Mouse (Mus musculus): Measurements from ENCODE around the gene Nprl2. TPM values are rescaled to one million over a fixed set of nuclear protein-coding genes. Genes with fewer than 3 reads are reported as not detected.
A peak's percentile ranks its signal among the peaks of the same experiment; 100 is the strongest.

Nprl2 gene
- polyA plus RNA-seq, 1 experiment from 2014 or later, result 40.4 TPM

DNA sequence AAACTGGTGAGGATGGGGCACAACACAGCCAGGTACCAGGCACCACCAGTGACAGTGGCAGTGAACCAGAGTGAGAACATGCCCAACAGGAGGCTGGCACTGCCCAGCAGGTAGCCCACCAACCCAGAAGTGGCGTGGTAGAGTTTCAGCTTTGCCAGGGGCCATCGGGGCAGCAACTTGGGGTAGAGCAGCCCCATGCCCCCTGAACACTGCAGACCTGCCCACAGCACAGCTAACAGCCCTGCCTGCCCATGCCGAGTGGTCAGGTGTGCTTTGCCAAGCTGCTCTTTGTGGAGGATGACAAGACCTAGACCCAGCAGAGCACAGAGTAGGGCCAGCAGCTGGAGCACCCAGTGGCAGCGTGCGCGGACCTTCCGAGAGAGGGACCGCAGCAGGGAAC, 2.1 kb upstream of the Nprl2 start:
- H3K4me1 ChIP-seq, result peaks cover 52% of the 10 kb centered on the region
- 96% methylated on average over 8 of the region's 8 CpGs for WGBS
- H3K9ac ChIP-seq, result no peak overlapping the region
- ATAC-seq (ENCODE audit: insufficient number of reproducible peaks, low FRiP score, low TSS enrichment, low read depth), result no peak
- H3K36me3 ChIP-seq, result peaks cover 47% of the 10 kb centered on the region
- H3K4me2 ChIP-seq, result no peak overlapping the region
- no peaks in the 10 kb centered on the region for H3K27me3 ChIP-seq
- no peaks in the 10 kb centered on the region for H3K9me3 ChIP-seq
- H3K4me3 ChIP-seq, result no peak overlapping the region
- no peak overlapping the region for H3K27ac ChIP-seq

DNA sequence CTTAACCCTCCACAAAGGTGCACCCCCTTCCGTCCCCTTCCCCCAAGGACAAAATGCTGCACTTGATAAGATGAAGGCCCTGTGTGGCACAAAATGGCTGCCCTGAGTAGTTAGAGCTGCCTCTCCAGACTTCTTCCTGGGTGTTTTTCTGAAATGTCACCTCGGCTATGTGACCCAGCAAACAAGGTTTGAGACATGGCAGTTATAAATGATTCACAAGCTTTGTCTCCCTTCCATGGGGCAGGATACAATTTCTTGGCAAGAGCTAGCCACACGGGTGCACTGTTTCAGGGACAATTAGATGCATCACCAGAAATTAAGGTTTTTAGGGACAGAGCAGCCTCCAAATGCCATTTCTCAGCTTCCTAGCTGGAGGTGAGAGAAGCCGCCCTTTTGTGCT, 1.6 kb upstream of the Nprl2 start:
- peaks cover 52% of the 10 kb centered on the region for H3K36me3 ChIP-seq
- no peak for ATAC-seq (ENCODE audit: insufficient number of reproducible peaks, low FRiP score, low TSS enrichment, low read depth)

DNA sequence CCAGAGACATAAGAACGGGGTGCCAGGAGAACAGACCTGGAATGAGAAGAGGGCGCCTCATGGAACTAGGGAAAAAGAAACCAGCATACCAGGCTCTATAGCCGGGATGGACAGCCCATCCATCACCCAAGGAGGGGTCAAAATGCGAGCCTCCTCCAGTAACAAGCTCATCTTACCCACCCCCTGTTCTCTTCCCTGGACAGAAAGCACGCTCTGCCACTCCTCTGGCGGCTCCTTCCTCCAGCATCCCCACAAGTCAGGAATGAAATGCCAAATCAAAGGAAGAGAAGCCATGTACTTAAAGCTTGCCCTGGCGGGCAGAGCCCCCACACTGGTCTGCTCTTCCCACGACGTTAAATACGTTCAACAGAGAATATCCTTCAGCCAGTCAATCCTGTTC, 1.0 kb upstream of the Nprl2 start:
- Histone ChIP-seq H3K4me1 (peaks cover 50% of the 10 kb centered on the region), H3K9me3 (no peaks in the 10 kb centered on the region), H3K36me3 (peaks cover 53% of the 10 kb centered on the region), H3K27ac (0 out of 2 replicates have a peak overlapping the region, but pooled peaks have one; percentile 77), H3K4me2 (peak overlapping the region; percentile 93), H3K4me3 (peak overlapping the region; percentile 76), H3K27me3 (no peaks in the 10 kb centered on the region), H3K9ac (no peak overlapping the region)
- 29% methylated on average over 10 of the region's 10 CpGs for WGBS
- ATAC-seq (ENCODE audit: insufficient number of reproducible peaks, low FRiP score, low TSS enrichment, low read depth), result no peak

More for the DNA sequence above, 1.6 kb upstream of the Nprl2 start:
- peaks cover 52% of the 10 kb centered on the region for H3K4me1 ChIP-seq
- H3K9me3 ChIP-seq, result no peaks in the 10 kb centered on the region
- no peak overlapping the region for H3K27ac ChIP-seq
- no peak overlapping the region for H3K9ac ChIP-seq
- H3K27me3 ChIP-seq, result no peaks in the 10 kb centered on the region
- H3K4me2 ChIP-seq, result no peak overlapping the region
- 69% methylated on average over 4 of the region's 4 CpGs for WGBS
- no peak overlapping the region for H3K4me3 ChIP-seq

DNA sequence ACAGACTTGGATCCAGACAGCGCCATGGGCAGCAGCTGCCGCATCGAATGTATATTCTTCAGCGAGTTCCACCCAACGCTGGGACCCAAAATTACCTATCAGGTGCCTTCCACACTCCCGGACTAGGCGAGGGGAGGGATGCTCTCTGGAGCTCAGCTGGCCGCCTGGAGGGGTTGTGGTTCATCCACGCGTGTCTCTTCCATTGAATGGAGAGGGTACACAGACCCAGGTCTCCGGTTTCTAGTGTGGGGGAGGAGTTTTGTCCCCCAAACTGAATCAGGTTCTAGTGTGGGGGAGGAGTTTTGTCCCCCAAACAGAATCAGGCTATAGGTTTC, 293 bp downstream of the Nprl2 start:
- Histone ChIP-seq H3K27me3 (no peaks in the 10 kb centered on the region), H3K4me1 (peaks cover 47% of the 10 kb centered on the region), H3K9me3 (no peaks in the 10 kb centered on the region), H3K9ac (peak overlapping the region; percentile 57), H3K27ac (peak overlapping the region; percentile 63), H3K4me3 (peak overlapping the region; percentile 76), H3K4me2 (peak overlapping the region; percentile 93), H3K36me3 (peaks cover 52% of the 10 kb centered on the region)
- 1% methylated on average over 11 of the region's 11 CpGs for WGBS
- ATAC-seq (ENCODE audit: insufficient number of reproducible peaks, low FRiP score, low TSS enrichment, low read depth), result no peak

DNA sequence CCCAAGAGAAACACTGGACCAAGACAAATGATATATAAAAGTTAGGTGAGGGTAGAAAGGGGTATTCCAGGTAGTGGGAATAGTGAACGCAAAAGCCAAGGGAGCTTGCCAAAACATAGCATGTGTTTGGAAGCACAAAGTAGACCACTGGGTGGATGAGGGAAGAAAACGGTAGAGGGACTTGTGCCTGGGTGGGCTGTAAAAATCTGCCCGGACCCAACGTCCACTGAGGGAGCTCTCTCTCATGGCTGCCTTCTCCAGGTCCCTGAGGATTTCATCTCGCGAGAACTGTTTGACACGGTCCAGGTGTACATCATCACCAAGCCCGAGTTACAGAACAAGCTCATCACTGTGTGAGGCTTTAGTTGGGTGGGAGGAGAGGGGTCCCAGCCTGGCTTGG, 695 bp downstream of the Nprl2 start:
- H3K36me3 ChIP-seq, result peaks cover 48% of the 10 kb centered on the region
- peaks cover 49% of the 10 kb centered on the region for H3K4me1 ChIP-seq
- 41% methylated on average over 8 of the region's 8 CpGs for WGBS

DNA sequence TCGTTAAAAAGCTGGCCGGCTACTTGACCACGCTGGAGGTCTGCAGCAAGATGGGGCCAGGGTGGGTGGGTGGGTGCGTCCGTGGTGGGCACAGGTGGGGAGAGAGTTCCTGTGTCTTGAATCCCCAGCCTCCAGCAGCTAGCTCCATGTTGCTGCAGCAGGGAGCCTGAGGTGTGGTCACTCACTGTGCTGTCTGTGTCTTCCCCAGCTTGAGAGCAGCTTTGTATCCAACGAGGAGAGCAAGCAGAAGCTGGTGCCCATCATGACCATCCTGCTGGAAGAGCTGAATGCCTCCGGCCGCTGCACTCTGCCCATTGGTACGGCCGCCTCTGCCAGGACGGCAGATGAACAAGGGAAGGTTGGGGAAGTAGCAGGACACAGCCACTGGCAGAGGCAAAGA, 1.3 kb downstream of the Nprl2 start:
- Histone ChIP-seq H3K36me3 (peaks cover 42% of the 10 kb centered on the region), H3K9ac (no peak overlapping the region), H3K4me1 (peaks cover 51% of the 10 kb centered on the region), H3K4me2 (no peak overlapping the region), H3K9me3 (no peaks in the 10 kb centered on the region), H3K4me3 (no peak overlapping the region), H3K27me3 (no peaks in the 10 kb centered on the region), H3K27ac (no peak overlapping the region)
- WGBS, result 80% methylated on average over 11 of the region's 11 CpGs
- ATAC-seq (ENCODE audit: insufficient number of reproducible peaks, low FRiP score, low TSS enrichment, low read depth), result no peak

More for the DNA sequence above, 695 bp downstream of the Nprl2 start:
- Histone ChIP-seq H3K27ac (no peak overlapping the region), H3K9ac (no peak overlapping the region), H3K4me2 (peak overlapping the region; percentile 93), H3K27me3 (no peaks in the 10 kb centered on the region), H3K4me3 (peak overlapping the region; percentile 76), H3K9me3 (no peaks in the 10 kb centered on the region)
- ATAC-seq (ENCODE audit: insufficient number of reproducible peaks, low FRiP score, low TSS enrichment, low read depth), result no peak

DNA sequence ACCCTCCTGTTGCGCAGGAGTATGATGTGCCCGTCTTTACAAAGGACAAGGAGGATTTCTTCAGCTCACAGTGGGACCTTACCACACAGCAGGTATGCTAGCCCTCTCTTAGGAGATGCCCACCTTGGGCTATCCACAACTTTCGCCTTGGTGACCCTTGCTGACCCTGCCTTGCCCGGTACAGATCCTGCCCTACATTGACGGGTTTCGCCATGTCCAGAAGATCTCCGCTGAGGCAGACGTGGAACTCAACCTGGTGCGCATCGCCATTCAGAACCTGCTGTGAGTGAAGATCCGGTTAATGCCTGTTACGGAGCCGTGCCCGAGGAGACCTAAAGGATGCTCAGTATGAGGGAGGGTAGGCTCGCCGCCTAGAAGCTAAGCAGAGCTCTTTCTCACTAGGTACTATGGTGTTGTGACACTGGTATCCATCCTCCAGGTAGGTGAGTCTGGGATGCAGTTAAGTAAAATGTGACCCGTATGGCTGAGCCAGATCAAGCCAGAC, 2.2 kb downstream of the Nprl2 start:
- no peaks in the 10 kb centered on the region for H3K9me3 ChIP-seq
- H3K4me1 ChIP-seq, result peaks cover 51% of the 10 kb centered on the region
- H3K4me2 ChIP-seq, result no peak overlapping the region
- WGBS, result 92% methylated on average over 17 of the region's 17 CpGs
- peaks cover 33% of the 10 kb centered on the region for H3K36me3 ChIP-seq
- no peak overlapping the region for H3K27ac ChIP-seq
- no peak for ATAC-seq (ENCODE audit: insufficient number of reproducible peaks, low FRiP score, low TSS enrichment, low read depth)
- no peaks in the 10 kb centered on the region for H3K27me3 ChIP-seq
- no peak overlapping the region for H3K9ac ChIP-seq
- no peak overlapping the region for H3K4me3 ChIP-seq

DNA sequence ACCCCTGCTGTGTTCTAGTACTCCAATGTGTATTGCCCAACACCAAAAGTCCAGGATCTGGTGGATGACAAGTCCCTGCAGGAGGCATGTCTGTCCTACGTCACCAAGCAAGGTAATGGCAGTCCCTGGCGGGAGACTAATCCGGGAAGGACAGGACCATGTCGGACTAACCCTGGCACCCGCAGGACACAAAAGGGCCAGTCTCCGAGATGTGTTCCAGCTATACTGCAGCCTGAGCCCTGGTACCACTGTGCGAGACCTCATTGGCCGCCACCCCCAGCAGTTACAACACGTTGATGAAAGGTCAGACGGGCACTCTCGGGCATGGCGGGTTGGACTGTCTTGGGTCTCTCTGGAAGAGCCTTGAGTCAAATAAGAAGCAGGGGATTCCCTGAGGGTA, 2.7 kb downstream of the Nprl2 start:
- ATAC-seq (ENCODE audit: insufficient number of reproducible peaks, low FRiP score, low TSS enrichment, low read depth), result no peak
- no peaks in the 10 kb centered on the region for H3K9me3 ChIP-seq
- no peak overlapping the region for H3K4me2 ChIP-seq
- H3K27me3 ChIP-seq, result no peaks in the 10 kb centered on the region
- WGBS, result 91% methylated on average over 12 of the region's 12 CpGs
- no peak overlapping the region for H3K9ac ChIP-seq
- H3K4me1 ChIP-seq, result peaks cover 53% of the 10 kb centered on the region
- H3K36me3 ChIP-seq, result peaks cover 28% of the 10 kb centered on the region
- no peak overlapping the region for H3K27ac ChIP-seq
- H3K4me3 ChIP-seq, result no peak overlapping the region

DNA sequence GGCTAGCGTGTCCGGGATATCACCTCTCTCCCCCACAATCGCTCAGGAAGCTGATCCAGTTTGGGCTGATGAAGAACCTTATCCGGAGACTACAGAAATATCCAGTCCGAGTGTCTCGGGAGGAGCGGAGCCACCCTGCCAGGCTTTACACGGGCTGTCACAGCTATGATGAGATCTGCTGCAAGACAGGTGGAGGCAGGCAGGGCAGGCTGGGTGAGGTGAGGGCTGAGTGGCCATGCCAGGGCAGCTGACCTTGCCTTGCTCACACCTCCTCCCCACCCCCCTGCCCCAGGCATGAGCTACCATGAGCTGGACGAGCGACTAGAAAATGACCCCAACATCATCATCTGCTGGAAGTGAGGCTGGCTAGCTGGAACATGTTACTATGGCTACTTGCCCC, 3.2 kb downstream of the Nprl2 start:
- Histone ChIP-seq H3K4me3 (no peak overlapping the region), H3K36me3 (peaks cover 23% of the 10 kb centered on the region), H3K9me3 (no peaks in the 10 kb centered on the region), H3K27me3 (no peaks in the 10 kb centered on the region), H3K4me1 (peaks cover 54% of the 10 kb centered on the region), H3K9ac (no peak overlapping the region), H3K27ac (no peak overlapping the region), H3K4me2 (no peak overlapping the region)
- whole genome bisulfite sequencing, result 80% methylated on average over 10 of the region's 10 CpGs
- no peak for ATAC-seq (ENCODE audit: insufficient number of reproducible peaks, low FRiP score, low TSS enrichment, low read depth)

DNA sequence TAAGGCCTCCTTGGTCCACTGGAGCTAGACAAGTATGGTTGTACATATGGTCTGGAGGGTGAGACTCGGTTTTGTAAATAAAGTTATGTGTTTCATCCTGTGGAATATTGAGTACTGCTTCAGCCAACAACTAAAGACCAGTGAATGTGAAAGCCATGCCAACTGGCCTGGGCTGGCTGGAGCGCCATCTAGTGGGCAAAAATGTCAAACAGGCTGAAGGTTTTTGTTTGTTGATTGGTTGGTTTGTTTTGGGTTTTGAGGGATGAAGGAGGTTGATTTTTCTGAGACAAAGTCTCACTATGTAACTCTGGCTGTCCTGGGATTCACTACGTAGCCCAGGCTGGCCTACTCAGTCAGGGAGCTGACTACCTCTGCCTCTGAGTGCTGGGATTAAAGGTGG, 3.6 kb downstream of the Nprl2 start:
- Histone ChIP-seq H3K27ac (no peak overlapping the region), H3K27me3 (no peaks in the 10 kb centered on the region), H3K9ac (no peak overlapping the region), H3K4me2 (no peak overlapping the region), H3K9me3 (no peaks in the 10 kb centered on the region), H3K36me3 (peaks cover 21% of the 10 kb centered on the region), H3K4me1 (peaks cover 57% of the 10 kb centered on the region), H3K4me3 (no peak overlapping the region)
- ATAC-seq (ENCODE audit: insufficient number of reproducible peaks, low FRiP score, low TSS enrichment, low read depth), result no peak
- WGBS, result 10% methylated on average over 3 of the region's 3 CpGs

DNA sequence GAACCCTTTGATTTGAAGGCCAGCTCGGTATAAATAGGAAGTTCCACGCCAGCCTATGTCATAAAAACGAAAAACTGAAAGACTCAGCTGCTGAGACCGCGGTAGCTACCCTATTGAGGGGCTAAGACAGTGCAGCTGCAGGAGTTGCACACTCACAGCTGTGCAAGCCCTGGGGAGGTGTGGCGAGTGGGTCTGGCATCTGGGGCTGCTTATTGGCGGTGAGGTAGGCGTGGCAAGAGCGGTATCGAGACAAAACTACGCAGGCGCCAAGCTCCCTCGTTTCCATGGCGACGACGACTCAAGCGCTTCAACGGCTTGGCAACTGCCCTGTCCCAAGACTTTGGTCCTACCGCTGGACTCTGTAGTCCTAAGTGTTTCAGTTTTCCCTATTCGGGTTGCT, 5.0 kb downstream of the Nprl2 start, which contains the start of gene Zmynd10:
Gene Zmynd10 (plus strand): TSS at position 273 of the 400 bp plus-strand sequence.
- WGBS, result 1% methylated on average over 20 of the region's 20 CpGs
- H3K4me3 ChIP-seq, result peak within 1 kb of the TSS; percentile 19
- H3K4me1 ChIP-seq, result peaks cover 61% of the 10 kb centered on the region
- H3K4me2 ChIP-seq, result peak within 1 kb of the TSS; percentile 49
- ATAC-seq (ENCODE audit: insufficient number of reproducible peaks, low FRiP score, low TSS enrichment, low read depth), result 0 out of 2 replicates have a peak, but pooled peaks have one; percentile 28
- no peak within 1 kb of the TSS for H3K9ac ChIP-seq
- H3K36me3 ChIP-seq, result peaks cover 21% of the 10 kb centered on the region
- no peaks in the 10 kb centered on the region for H3K9me3 ChIP-seq
- no peaks in the 10 kb centered on the region for H3K27me3 ChIP-seq
- peak within 1 kb of the TSS; percentile 52 for H3K27ac ChIP-seq

DNA sequence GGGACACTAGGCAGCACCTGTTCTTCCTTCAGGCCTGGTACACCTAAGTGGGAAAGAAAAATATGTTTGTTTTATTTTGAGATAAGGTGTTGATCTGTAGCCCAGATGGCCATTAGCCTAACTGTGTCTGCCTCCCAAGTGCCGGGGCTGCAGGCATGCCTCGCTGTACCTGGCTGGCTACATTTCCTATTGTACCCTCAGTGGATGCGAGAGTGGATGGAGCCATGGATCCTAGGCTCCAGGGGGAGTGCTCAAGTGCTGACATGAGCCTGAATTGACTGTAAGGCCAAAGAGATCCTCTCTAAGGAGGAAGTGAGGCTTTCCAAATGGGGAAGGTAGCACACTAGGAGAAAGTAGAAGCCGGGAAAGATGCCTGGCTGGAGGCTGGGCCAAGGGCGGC, 5.9 kb downstream of the Nprl2 start:
- ATAC-seq (ENCODE audit: insufficient number of reproducible peaks, low FRiP score, low TSS enrichment, low read depth), result no peak
- Histone ChIP-seq H3K4me1 (peaks cover 63% of the 10 kb centered on the region), H3K4me2 (no peak overlapping the region)

DNA sequence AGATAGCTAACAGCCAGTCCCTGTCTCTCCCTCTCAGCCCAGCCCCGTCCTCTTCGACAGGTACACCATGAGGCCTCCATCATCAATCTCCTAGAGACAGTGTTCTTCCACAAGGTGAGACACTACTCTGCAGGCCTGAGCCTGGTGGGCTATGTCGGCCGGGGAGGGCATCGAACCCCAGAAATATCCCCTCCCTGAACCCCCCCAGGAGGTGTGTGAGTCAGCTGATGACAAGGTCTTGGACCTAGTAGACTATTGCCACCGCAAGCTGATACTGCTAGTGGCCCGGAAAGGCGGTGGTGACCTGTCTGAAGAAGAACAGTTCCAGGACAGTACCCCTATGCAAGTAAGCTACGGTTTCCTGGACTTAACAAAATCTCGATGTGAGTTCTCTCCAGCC, 6.8 kb downstream of the Nprl2 start:
- Histone ChIP-seq H3K4me1 (peaks cover 69% of the 10 kb centered on the region), H3K9ac (no peak overlapping the region), H3K4me2 (no peak overlapping the region), H3K36me3 (peaks cover 16% of the 10 kb centered on the region), H3K27me3 (no peaks in the 10 kb centered on the region), H3K9me3 (no peaks in the 10 kb centered on the region), H3K27ac (no peak overlapping the region), H3K4me3 (no peak overlapping the region)
- WGBS, result 88% methylated on average over 10 of the region's 10 CpGs
- ATAC-seq (ENCODE audit: insufficient number of reproducible peaks, low FRiP score, low TSS enrichment, low read depth), result no peak

More for the DNA sequence above, 5.9 kb downstream of the Nprl2 start:
- H3K4me3 ChIP-seq, result no peak overlapping the region
- H3K27me3 ChIP-seq, result no peaks in the 10 kb centered on the region
- no peak overlapping the region for H3K27ac ChIP-seq
- no peaks in the 10 kb centered on the region for H3K9me3 ChIP-seq
- peaks cover 21% of the 10 kb centered on the region for H3K36me3 ChIP-seq
- H3K9ac ChIP-seq, result no peak overlapping the region
- 75% methylated on average over 5 of the region's 5 CpGs for WGBS
